12 mouse cellular contexts compared by ENCODE assay signal in the genomic region with DNA sequence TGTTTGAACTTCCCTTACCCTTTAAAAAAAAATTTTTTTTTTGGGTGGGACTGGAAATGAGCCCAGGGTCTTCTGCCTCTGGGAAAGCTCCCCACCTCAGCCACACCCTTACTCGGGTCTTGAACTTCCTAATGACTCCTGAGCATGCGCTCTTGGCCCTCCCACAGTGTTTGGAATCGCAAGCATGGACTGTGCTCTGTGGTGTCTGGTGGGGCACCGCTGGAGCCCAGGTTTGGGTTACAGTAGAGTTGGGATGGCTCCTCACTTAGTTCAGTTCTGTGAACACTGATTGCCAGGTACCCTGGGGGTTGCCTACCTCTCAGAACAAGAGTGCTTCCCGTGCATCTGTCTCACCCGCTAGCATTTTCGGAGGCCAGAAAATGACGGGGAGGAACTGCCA. TPM values are rescaled to one million over a fixed set of nuclear protein-coding genes. Genes with fewer than 3 reads are reported as not detected.
DNase-seq lines count a peak whose midpoint lies in the region; ATAC-seq and TF ChIP-seq lines count a peak whose summit lies in the region.
"Had no signal": no experiment of that assay in that cellular context is flagged by ENCODE, and none has a peak within 500 bp of the region (broad histone marks: within the 10 kb centered on the region; RNA-seq: fewer than 3 reads in every experiment).

No protein-coding gene starts in this region.

- H3K27me3 ChIP-seq in kidney, embryonic 15.5 days = no peaks in the 10 kb centered on the region
- H3K27me3 ChIP-seq in E14TG2a.4 (ENCODE audit: insufficient read depth, low read length) = peaks cover 4% of the 10 kb centered on the region; the same call in 1 of the 2 replicates
- no peaks in the 10 kb centered on the region for H3K27me3 ChIP-seq in intestine, postnatal 0 days (replicated peaks; ENCODE audit: control insufficient read depth, insufficient read depth, low read length)

- no peaks in the 10 kb centered on the region for H3K9me3 ChIP-seq in kidney, embryonic 15.5 days (replicated peaks)
- H3K9me3 ChIP-seq in E14TG2a.4 (ENCODE audit: low read length) = no peaks in the 10 kb centered on the region
- H3K9me3 ChIP-seq in intestine, postnatal 0 days (ENCODE audit: control insufficient read depth) = no peaks in the 10 kb centered on the region

- no peak overlapping the region for H3K4me3 ChIP-seq in kidney, embryonic 15.5 days (replicated peaks)
- H3K4me3 ChIP-seq in E14TG2a.4 (replicated peaks; ENCODE audit: low read length) = peak overlapping the region; percentile 68
- H3K4me3 ChIP-seq in intestine, postnatal 0 days (ENCODE audit: low read depth, low read length) = no peak overlapping the region

- H3K27ac ChIP-seq in kidney, embryonic 15.5 days = peak overlapping the region; percentile 27; the same call in 1 of the 2 replicates
- no peak overlapping the region for H3K27ac ChIP-seq in intestine, postnatal 0 days (ENCODE audit: low read depth, low read length)
- H3K27ac ChIP-seq: hindbrain, postnatal 0 days had no signal

- H3K4me1 ChIP-seq in kidney, embryonic 15.5 days = peaks cover 57% of the 10 kb centered on the region
- peaks cover 61% of the 10 kb centered on the region for H3K4me1 ChIP-seq in E14TG2a.4 (replicated peaks; ENCODE audit: low read depth, low read length)
- H3K4me1 ChIP-seq in intestine, postnatal 0 days (replicated peaks; ENCODE audit: control insufficient read depth, insufficient read depth, low read length) = peaks cover 13% of the 10 kb centered on the region

- H3K36me3 ChIP-seq in kidney, embryonic 15.5 days = peaks cover 5% of the 10 kb centered on the region
- H3K36me3 ChIP-seq in E14TG2a.4 (ENCODE audit: insufficient read depth, low read length) = no peaks in the 10 kb centered on the region
- no peaks in the 10 kb centered on the region; the same call in 1 of the 2 replicates for H3K36me3 ChIP-seq in intestine, postnatal 0 days (ENCODE audit: control insufficient read depth, insufficient read depth)
- H3K36me3 ChIP-seq: G1E had no signal

- no peak for ATAC-seq in kidney, embryonic 15.5 days (replicated peaks; ENCODE audit: low FRiP score)
- ATAC-seq in intestine, postnatal 0 days = no peak
- ATAC-seq in monocyte, adult 5-6 weeks (replicated peaks; ENCODE audit: insufficient number of reproducible peaks, low FRiP score, low TSS enrichment, poor library complexity, severe bottlenecking) = no peak
- ATAC-seq: hindbrain, postnatal 0 days had no signal

- H3K4me2 ChIP-seq in kidney, embryonic 15.5 days = no peak overlapping the region
- 0 out of 2 replicates have a peak overlapping the region, but pooled peaks have one; percentile 18 for H3K4me2 ChIP-seq in intestine, postnatal 0 days (replicated peaks; ENCODE audit: low read depth)

- WGBS in kidney, embryonic 15.5 days = 42% methylated on average over 8 of the region's 8 CpGs
- WGBS in intestine, postnatal 0 days = 25% methylated on average over 8 of the region's 8 CpGs

- H3K9ac ChIP-seq in kidney, embryonic 15.5 days = no peak overlapping the region
- no peak overlapping the region for H3K9ac ChIP-seq in intestine, postnatal 0 days (ENCODE audit: low read depth, low read length)

- peak; percentile 40 to 68 for DNase-seq in adrenal gland, adult (ENCODE audit: inconsistent age in 2 of 2, low spot score in 1 of 2)
- no peak for DNase-seq in adrenal gland, postnatal 36 days
- DNase-seq in kidney, postnatal 10 days = no peak
- no peak for DNase-seq in right cerebral cortex, adult 18-20 months
- DNase-seq: cerebellum, postnatal 25 days; thymus, adult 2 months had no signal

- no peak for TF ChIP-seq CTCF in E14TG2a.4 (conservative IDR thresholded peaks at IDR 0.05; ENCODE audit: low read length)
- TF ChIP-seq CTCF in intestine, postnatal 0 days (IDR thresholded peaks at IDR 0.05; ENCODE audit: low read depth) = no peak

RNA-seq across cellular contexts. Expression of a gene that starts 10.8 kb away (rescaled TPM):
- total RNA-seq in adrenal gland, postnatal 36 days (2021) = 10 to 100 TPM; 11.1 to 13.0 TPM
- 18.2 and 18.8 TPM in 2 replicates for polyA plus RNA-seq in kidney, embryonic 15.5 days (2015; fragmentation: Nextera tagmentation; extraction: Ambion mirVana)
- polyA plus RNA-seq in intestine, postnatal 0 days (2015; fragmentation: Nextera tagmentation; extraction: Ambion mirVana) = 5.7 and 7.5 TPM in 2 replicates
- 54.4 to 58.3 TPM (median 55.2 TPM) in 3 replicates for total RNA-seq in monocyte, adult 5-6 weeks (2017)

Comparison
In these comparisons a context has a peak if more than half of its experiments do, and no peak if none do; other contexts are left out.
1. DNase-seq: peak in adrenal gland, adult (2 of 2); none in adrenal gland, postnatal 36 days (0 of 2), kidney, postnatal 10 days (single experiment) and right cerebral cortex, adult 18-20 months (single experiment).